Mouse (Mus musculus): ENCODE results near the gene Slc5a5.
A peak's percentile ranks its signal among the peaks of the same experiment; 100 is the strongest.

Gene Slc5a5

DNA sequence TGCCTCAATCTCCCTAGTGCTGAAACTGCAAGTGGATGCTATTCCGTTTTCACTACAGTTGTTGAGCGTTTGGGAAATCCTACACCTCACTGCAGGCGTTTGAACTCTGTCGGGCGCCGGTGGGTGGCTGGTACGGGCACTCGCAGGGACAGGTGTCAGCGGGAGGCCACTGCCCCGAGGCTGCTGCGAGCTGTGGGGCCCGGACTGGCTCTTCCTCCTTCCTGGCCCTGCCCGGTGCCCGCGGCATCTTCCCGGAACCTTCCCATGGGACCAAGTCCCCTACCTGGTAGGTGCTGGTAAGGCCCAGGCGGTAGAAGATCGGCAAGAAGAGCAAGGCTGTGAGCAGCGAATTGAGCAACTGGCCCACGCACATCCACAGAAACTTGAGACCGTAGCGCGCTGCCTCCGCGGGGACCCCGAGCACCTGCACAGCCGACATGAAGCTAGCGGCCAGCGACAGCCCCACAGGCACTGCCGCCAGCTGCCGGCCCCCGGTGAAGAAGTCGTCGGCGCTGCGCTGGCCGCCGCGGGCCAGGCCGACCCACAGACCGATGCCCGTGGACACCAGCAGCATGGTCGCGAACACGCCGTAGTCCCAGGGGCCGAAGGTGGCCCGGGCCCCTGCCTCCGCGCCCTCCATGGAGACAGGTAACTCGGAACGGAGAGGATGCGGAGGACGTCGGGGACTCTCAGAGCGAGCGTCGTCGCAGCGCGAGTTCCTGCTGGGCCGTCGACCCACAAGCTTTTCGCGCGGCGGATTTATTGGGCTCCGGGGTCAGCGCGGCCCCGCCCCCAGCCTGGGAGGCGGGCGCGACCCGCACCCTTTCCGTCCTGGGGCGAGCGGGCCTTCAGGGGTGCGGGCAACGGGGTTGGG, at the start of gene Slc5a5:
Gene Slc5a5, minus strand, starts transcription at position 736 of the 874 bp plus-strand sequence.
- no peak for DNase-seq

- DNase-seq, result no peak
Measured at GRCm38 (mm10) chr8:70941478-70941877, 48.9 kb upstream of the Slc5a5 start.

GRCm38 (mm10) chr8:70937200-70937599, 44.6 kb upstream of the Slc5a5 start:
- no peak for DNase-seq

DNA sequence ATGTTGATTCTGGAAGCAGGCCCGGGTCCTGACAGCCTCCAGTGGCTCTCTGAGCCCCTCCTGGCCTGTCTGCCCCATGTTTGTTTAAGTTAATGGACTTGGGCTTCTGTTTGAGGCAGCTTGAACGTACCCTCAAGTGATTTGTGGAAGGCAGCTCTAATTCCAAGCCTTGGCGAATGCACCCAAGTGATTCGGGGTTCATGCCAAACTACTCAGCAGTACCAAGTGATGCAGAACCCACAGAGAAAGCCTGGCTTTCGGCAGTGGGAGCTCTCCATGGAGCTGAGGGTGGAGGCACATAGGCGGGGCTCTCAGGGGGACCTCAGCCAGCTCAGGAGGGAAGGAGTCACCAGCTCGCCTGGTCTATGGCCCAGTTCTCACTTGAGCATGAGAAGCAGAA, 42.2 kb upstream of the Slc5a5 start:
- no peak for DNase-seq

DNA sequence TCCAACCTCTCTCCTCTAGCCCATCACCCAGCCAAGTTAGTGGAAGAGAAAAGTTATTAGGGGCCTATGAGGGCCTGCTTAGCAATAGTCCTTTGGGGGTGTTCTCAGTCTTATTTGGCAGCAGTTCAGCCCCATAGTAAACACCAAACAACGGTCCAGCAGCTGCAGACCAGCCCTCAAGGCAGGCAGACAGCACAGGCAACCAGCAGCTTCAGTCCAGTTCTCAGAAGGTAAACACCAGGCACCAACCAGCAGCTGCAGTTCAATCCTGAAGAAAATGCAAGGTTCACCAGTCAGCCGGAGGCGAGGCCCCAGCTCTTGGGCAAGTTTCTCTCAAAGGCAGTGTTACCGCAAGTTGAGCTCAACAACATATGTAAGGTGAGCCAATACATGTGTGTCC, 40.5 kb upstream of the Slc5a5 start:
- no peak for DNase-seq

DNA sequence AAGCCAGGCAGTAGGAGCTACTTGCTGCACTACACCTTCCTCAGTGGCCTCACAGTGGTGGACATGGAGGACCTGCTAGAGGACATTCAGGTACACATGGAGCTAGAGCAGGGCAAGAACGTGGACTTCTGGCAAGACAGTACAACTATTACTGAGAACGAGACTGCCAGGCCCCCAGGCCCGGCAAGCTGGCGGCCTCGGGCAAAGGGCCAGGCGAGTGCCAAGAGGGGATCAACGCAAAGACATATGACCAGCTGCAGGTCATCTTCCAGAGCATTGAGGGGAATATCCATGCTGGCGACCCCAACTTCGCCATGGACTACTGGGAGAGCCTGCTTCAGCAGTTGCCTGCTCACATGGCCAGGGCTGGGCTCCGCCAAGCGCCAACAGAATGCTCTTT, 39.2 kb upstream of the Slc5a5 start:
- DNase-seq, result no peak

DNA sequence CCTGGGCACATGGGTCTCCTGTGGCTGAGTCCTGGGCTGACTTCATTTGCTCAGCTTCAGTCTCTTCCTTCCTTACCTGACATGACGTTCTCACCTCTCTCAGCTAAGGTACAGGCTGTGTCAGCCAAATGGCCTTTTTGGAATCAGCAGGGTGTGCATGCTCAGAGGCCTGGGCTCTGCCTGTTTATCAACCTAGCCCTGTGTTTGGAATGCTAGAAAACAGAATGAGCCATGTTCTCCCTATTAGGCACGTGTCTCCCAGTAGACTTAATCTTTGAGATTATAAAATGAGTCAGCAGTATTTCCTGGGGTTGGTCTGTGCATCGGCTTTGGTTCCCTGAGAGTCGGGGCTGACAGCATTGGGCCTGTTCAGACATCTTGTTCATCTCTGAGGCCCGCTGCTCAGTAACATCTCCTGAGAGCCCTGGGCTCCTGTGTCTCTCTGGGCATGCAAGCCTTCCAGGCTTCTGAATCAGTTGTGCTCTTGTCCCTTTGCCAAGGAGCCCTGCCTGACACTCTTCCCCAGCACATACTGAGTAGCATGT, 36.3 kb upstream of the Slc5a5 start:
- DNase-seq, result no peak

DNA sequence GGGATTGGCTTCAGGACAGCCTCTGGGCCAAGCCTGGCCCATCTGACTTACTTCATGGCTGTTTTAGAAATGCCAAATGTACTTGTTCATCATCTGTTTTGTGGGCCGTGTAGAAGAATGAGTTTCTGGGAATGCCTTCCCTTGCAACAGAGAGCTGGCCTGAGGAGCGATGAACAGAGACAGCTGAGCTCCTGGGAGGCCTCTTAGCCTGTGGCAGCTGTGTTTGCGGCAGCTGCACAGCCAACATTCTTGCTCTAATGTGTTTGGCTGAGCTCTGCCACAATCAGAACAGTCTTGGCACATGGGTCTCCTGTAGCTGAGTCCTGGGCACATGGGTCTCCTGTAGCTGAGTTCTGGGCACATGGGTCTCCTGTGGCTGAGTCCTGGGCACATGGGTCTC, 35.5 kb upstream of the Slc5a5 start:
- no peak for DNase-seq

DNA sequence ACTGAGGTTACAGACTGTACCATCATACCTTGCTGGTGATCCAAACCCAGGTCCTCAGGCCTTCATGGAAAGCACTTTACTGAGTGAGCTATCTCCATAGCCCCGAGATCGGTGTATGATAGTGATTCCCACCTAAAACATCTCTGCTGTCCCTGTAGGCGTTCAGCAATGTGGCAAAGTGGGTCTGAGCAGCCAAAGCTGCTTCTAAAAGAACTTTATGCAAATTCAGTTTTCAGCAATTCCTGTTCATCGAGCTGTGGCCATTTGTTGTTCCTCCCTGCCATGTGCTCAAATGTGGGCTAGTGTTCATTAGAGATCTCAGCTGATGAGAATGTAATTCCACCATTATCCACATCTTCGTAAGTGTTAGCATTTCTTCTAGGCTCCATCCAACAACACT, 33.8 kb upstream of the Slc5a5 start:
- DNase-seq, result no peak

GRCm38 (mm10) chr8:70925754-70926153, 33.2 kb upstream of the Slc5a5 start:
- no peak for DNase-seq

GRCm38 (mm10) chr8:70924151-70924550, 31.6 kb upstream of the Slc5a5 start:
- no peak for DNase-seq

DNA sequence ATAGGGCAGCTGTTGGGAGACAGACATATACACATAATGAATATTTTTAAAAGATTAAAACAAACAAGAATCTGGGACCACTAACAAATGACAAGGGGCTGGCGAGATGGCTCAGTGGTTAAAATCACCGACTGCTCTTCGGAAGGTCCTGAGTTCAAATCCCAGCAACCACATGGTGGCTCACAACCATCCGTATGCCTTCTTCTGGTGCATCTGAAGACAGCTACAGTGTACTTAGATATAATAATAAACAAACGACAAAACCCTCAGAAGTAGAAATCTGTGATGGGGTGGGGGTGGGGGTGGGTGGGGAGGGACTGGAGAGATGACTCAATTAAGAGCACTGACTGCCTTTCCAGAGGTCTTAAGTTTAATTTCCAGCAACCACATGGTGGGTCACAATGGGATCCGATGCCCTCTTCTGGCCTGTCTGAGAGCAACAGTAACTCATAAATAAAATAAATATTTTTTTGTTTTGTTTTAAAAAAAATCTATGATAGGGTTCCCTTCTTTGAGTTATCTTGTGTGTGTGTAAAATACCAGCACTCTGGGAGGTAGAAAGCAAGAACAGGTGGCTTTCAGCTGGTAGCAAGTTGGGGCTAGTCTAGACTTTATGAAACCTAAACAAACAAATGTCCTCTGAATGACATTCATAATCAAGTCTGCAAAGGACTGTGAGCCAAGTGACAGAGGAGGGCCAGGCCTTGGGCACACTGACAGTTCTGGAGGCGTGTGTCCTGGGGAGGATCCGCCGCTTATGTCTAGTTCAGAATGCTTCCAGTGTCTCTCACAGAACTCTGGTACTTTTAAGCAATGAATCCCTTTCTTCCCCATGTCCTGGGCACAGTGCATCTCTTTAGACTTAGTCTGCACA, 27.7 kb upstream of the Slc5a5 start:
- DNase-seq, result no peak

DNA sequence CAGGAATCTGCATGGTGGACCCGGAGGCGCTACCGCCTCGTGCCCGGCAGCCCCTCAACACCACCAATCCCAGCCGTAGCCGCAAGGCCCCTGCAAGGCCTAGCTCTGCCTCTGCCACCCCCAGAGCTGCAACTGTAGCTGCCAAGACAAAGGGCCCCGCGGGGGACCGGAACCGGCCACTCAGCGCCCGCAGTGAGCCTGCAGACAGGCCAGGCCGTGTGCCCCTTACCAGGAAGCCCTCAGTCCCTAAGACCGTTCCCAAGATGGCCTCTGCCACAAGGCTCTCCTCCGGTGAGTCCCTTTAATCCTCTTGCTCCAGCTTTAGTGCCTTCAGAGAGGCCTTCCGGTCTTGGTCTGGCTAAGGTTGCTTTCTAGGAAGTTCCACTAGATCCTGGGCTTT, 22.1 kb upstream of the Slc5a5 start:
- DNase-seq, result no peak

- no peak for DNase-seq
Measured at GRCm38 (mm10) chr8:70913523-70913922, 21.0 kb upstream of the Slc5a5 start.

- DNase-seq, result no peak
Measured at GRCm38 (mm10) chr8:70912955-70913354, 20.4 kb upstream of the Slc5a5 start.

DNA sequence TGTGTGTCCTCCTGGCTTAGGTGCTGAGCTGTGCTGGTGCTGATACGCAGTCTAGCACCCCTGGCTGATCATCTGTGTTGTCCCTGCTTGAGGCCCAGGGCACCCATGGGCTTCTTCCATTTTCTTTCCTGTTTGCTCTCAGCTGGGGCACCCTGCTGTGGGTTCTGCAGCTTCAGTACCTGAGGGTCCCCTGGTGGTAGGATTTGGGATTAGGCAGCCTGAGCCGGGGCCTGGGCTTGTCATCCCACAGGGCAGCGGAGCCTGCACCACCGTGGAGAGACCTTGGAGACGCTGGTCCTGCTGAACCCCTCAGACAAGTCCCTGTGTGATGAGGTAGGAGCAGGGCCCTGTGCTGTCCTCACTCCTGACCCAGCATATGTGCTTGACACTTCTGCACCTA, 19.0 kb upstream of the Slc5a5 start:
- no peak for DNase-seq

DNA sequence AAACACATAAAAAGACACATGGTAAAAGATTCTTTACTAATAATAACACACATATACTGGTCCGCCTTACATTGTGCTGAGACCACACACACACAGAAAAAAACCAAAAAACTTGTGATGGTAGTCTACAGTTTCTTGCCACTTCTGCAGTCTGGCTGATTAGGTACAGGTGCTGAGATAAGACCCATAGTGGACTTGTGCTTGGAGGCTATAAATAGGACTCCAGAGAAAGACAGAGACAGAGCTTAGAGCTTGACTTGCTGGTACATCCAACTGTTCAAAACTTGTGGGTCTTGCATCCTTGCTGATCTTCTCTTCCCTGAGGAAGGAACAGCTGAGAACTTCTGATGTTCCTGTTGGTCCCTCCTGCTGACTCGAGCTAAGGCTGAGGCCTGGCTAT, 15.0 kb upstream of the Slc5a5 start:
- DNase-seq, result no peak

DNA sequence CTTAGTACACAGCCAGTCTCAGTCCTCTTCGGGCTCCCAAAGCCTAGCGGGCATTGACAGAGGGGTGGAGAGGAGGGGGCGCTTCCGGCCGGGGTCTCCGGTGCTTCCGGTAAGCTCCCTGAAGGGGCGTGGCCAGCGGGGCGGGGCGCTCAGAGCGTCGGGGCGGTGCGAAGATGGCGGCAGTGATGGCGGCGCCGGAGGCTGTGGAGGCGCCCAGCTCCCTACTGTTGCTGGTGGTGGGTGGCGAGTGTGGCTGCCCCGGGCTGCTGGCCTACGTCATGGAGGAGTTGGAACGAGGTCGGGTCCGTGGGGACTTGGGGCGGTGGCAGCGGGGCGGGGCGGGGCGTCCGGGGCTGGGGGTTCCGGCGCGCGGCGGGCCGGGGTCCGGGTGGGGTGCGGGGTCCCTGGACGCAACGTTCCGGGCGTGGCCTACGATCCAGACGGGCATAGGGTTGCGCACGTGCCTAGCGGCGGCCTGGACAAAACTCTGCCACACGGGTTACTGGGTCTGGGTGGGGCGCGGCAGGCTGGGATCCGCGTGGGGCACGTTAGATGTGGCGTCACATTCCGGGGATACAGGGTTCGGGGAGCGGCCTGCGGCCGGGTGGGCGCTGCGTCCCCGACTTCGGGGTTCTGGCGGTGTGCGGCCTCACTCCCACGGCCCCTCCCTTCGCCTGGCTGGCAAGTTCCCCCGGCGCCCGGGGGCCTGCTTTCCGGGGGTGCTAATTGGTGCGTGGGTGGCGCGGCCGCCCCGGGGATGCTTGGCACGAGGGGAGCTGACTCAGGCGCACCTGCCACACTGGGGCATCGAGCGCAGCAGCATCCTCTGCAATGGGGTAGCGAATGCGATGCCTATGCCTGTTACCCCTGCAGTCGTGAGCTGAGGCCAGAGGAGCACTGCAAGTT, 13.5 kb upstream of the Slc5a5 start, which contains the start of gene Map1s:
Gene Map1s, plus strand, starts transcription at position 102 of the 906 bp plus-strand sequence.
- DNase-seq, result peak; percentile 78

- DNase-seq, result no peak
Measured at GRCm38 (mm10) chr8:70905463-70905830, 12.9 kb upstream of the Slc5a5 start.

GRCm38 (mm10) chr8:70904532-70904931, 12.0 kb upstream of the Slc5a5 start:
- peak; percentile 32 for DNase-seq

GRCm38 (mm10) chr8:70903582-70903981, 11.0 kb upstream of the Slc5a5 start:
- DNase-seq, result no peak

DNA sequence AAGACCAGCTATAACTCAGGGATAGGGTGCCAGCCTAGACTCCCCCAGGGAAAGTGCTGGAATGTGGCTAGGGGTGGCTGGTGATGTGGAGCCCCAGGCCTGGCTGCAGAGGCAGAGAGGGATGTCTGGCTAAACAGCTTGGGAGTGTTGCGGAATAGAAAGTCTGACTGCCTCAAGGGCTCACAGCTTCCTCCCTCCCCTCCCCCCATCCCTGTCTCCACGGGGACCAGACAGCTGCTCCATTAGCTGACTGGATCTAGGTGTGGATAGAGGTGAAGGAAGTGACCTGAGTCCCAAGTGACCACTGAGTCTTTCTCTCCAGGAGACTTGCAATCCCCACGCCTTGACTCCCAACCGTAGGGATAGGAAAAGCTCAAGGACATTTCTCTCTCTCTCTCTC, 10.6 kb upstream of the Slc5a5 start:
- DNase-seq, result no peak

- DNase-seq, result no peak
Measured at GRCm38 (mm10) chr8:70902211-70902610, 9.7 kb upstream of the Slc5a5 start.
